Mouse (Mus musculus) midbrain, embryonic 13.5 days (tissue): ENCODE data around the gene Abcc8. TPM values are rescaled to one million over a fixed set of nuclear protein-coding genes. Genes with fewer than 3 reads are reported as not detected.
A peak's percentile ranks its signal among the peaks of the same experiment; 100 is the strongest.

ENCODE experiments used
- ATAC-seq: fragments of 200-750 bp; cut with Nextera tagmentation; 2 replicates; pipeline ENCODE4 v1.8.0; 2017; ENCODE audit warnings: mild to moderate bottlenecking, moderate TSS enrichment, moderate library complexity
- H3K27ac ChIP-seq: fragments of 300-500 bp; sonication (generic); 2 replicates; pipeline ENCODE4 v1.5.1; 2015; ENCODE audit warnings: inconsistent platforms, mild to moderate bottlenecking, moderate library complexity
- H3K27me3 ChIP-seq: fragments of 300-500 bp; sonication (generic); 2 replicates; pipeline ENCODE4 v1.6.1; 2015; ENCODE audit warnings: mild to moderate bottlenecking, inconsistent platforms
- H3K36me3 ChIP-seq: fragments of 300-500 bp; sonication (generic); 2 replicates; pipeline ENCODE4 v1.6.1; 2015; ENCODE audit warnings: mild to moderate bottlenecking, inconsistent platforms
- H3K4me1 ChIP-seq: fragments of 300-500 bp; sonication (generic); replicated peaks from 2 replicates; pipeline ENCODE4 v1.6.1; 2015; ENCODE audit warnings: inconsistent platforms
- H3K4me2 ChIP-seq: fragments of 300-500 bp; sonication (generic); replicated peaks from 2 replicates; pipeline ENCODE4 v1.6.1; 2015; ENCODE audit warnings: moderate library complexity, mild to moderate bottlenecking, inconsistent platforms
- H3K4me3 ChIP-seq: fragments of 300-500 bp; sonication (generic); replicated peaks from 2 replicates; pipeline ENCODE4 v1.5.1; 2015; ENCODE audit warnings: mild to moderate bottlenecking, inconsistent platforms
- H3K9ac ChIP-seq: fragments of 300-500 bp; sonication (generic); replicated peaks from 2 replicates; pipeline ENCODE4 v1.6.1; 2015; ENCODE audit warnings: mild to moderate bottlenecking, inconsistent platforms
- H3K9me3 ChIP-seq: fragments of 300-500 bp; sonication (generic); 2 replicates; pipeline ENCODE4 v1.6.1; 2016; ENCODE audit warnings: mild to moderate bottlenecking, inconsistent platforms
- WGBS: fragments of 180-500 bp; shearing (Covaris S2); methylation state at CpG from one replicate; pipeline ENCODE4 v1.1.7; 2015; 5-methylcytosine and 5-hydroxymethylcytosine counted together
- polyA plus RNA-seq: library from polyadenylated mRNA; unstranded; fragments of >200 nt; fragmentation: Nextera tagmentation; extraction: Ambion mirVana; gene quantifications from 2 replicates; pipeline ENCODE4 v1.2.1, GENCODE M21; 2015

Abcc8 gene
- polyA plus RNA-seq, 1 experiment from 2014 or later: 2.3 TPM

DNA sequence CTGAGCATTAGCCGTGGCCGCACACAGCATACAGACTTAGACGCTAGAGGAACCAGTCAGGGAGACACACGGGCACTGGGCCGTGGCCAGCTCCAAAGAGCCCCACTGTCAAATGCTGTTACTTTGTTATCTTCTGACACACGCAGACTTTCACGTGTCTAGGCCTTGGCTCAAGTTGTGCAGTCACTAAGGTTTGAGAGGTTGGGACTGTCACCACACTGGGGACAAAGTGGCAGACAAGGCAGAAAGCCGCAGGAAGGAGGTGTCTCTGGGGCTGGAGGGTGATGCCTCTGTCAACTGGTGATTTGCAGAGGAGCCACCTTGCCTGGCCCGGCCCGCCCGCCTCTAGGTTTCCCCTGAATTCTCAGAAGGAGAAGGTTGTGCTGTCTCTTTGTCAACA is 54.5 kb downstream of the Abcc8 start:
- no peak overlapping the region for H3K9ac ChIP-seq
- no peak overlapping the region for H3K4me2 ChIP-seq
- no peak overlapping the region for H3K4me3 ChIP-seq
- no peak overlapping the region for H3K27ac ChIP-seq
- H3K4me1 ChIP-seq: peaks cover 11% of the 10 kb centered on the region
- H3K9me3 ChIP-seq: no peaks in the 10 kb centered on the region; the same call in 1 of the 2 replicates
- H3K36me3 ChIP-seq: no peaks in the 10 kb centered on the region
- no peak for ATAC-seq
- H3K27me3 ChIP-seq: no peaks in the 10 kb centered on the region; the same call in 1 of the 2 replicates
- WGBS: 85% methylated on average over 11 of the region's 11 CpGs

DNA sequence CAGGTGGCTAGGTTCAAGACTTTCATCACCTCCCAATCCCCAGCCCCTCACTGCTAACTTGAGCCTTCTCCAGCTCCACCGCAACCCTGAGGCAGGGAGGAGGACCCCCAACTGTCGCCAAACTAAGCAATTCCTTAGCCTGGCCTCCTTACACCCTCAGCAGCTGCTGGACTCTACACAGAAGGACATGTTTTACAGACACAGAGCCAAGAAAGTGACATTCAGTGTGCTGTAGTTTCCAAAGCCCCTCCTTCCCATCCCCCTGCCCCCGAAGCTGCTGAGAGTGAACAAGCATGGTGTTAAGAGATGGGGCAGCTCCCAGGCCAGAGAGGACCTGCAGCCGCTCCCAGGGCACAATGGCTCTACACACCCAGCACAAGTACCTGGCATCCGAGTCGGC is 55.4 kb downstream of the Abcc8 start:
- 80% methylated on average over 6 of the region's 6 CpGs for WGBS
- no peak for ATAC-seq
- no peak overlapping the region for H3K4me2 ChIP-seq
- H3K27me3 ChIP-seq: no peaks in the 10 kb centered on the region
- H3K4me1 ChIP-seq: peaks cover 8% of the 10 kb centered on the region
- H3K36me3 ChIP-seq: no peaks in the 10 kb centered on the region
- no peak overlapping the region for H3K27ac ChIP-seq
- no peak overlapping the region for H3K9ac ChIP-seq
- H3K9me3 ChIP-seq: no peaks in the 10 kb centered on the region; the same call in 1 of the 2 replicates
- no peak overlapping the region for H3K4me3 ChIP-seq

DNA sequence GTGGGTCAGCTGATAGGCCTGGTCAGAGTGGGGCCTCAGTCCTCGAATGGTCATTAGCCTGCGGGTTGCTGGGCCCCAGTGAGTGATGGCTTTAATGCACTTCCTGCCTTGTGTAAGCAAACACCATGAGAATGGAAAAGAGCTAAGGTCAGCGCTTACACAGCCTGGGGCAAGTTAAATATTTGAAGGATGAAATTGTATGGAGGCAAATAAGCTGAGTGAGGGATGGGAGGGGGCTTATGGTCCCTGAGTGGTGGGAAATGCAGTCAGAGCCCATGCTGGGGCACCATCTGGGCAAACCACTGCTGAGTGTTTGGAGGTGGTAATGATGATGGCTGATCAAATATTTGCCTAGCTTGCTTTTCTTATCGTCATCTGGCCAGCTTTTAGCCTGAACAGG is 56.9 kb downstream of the Abcc8 start:
- no peaks in the 10 kb centered on the region for H3K36me3 ChIP-seq
- ATAC-seq: peak; percentile 40; the same call in 1 of the 2 replicates
- peaks cover 2% of the 10 kb centered on the region for H3K4me1 ChIP-seq
- H3K27me3 ChIP-seq: no peaks in the 10 kb centered on the region
- 70% methylated on average over 4 of the region's 4 CpGs for WGBS
- no peak overlapping the region for H3K4me3 ChIP-seq
- H3K9ac ChIP-seq: no peak overlapping the region
- H3K27ac ChIP-seq: no peak overlapping the region
- H3K9me3 ChIP-seq: no peaks in the 10 kb centered on the region; the same call in 1 of the 2 replicates
- no peak overlapping the region for H3K4me2 ChIP-seq

GRCm38 (mm10) chr7:46117035-46117434 is 62.8 kb downstream of the Abcc8 start:
- H3K36me3 ChIP-seq: no peaks in the 10 kb centered on the region
- H3K4me3 ChIP-seq: no peak overlapping the region
- no peak overlapping the region for H3K9ac ChIP-seq
- H3K9me3 ChIP-seq: no peaks in the 10 kb centered on the region; the same call in 1 of the 2 replicates
- no peak overlapping the region for H3K27ac ChIP-seq
- no peak overlapping the region for H3K4me2 ChIP-seq
- no peak for ATAC-seq
- no peaks in the 10 kb centered on the region for H3K27me3 ChIP-seq
- H3K4me1 ChIP-seq: peaks cover 13% of the 10 kb centered on the region
- 96% methylated on average over 16 of the region's 16 CpGs for WGBS

GRCm38 (mm10) chr7:46116118-46116581 is 63.7 kb downstream of the Abcc8 start:
- Histone ChIP-seq H3K4me2 (no peak overlapping the region), H3K9ac (no peak overlapping the region), H3K4me3 (no peak overlapping the region), H3K27me3 (no peaks in the 10 kb centered on the region), H3K4me1 (peaks cover 13% of the 10 kb centered on the region), H3K9me3 (no peaks in the 10 kb centered on the region), H3K27ac (no peak overlapping the region), H3K36me3 (no peaks in the 10 kb centered on the region)
- ATAC-seq: no peak
- WGBS: 71% methylated on average over 10 of the region's 10 CpGs

DNA sequence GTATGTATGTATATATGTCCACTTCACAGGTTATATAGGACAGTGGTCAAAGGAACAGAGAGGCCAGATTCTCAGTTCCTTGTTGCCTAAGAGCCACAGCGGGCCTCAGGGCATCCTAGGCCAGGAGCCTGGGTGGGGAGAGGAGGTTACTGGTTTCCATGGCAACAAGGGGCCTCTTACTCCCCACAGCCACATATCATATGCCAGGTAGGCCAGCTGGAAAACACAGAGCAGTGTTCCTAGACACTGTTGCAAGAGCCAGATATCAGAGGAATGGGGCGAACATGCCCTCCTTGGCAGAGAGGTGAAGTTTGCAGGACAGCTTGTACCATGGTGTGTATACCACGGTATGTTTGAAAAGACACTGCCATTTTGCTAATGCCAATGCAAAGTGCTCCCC is 66.4 kb downstream of the Abcc8 start:
- H3K27me3 ChIP-seq: no peaks in the 10 kb centered on the region
- peaks cover 13% of the 10 kb centered on the region for H3K4me1 ChIP-seq
- H3K9me3 ChIP-seq: no peaks in the 10 kb centered on the region
- H3K4me2 ChIP-seq: no peak overlapping the region
- H3K36me3 ChIP-seq: no peaks in the 10 kb centered on the region
- no peak overlapping the region for H3K9ac ChIP-seq
- H3K27ac ChIP-seq: no peak overlapping the region
- peak; percentile 31; the same call in 1 of the 2 replicates for ATAC-seq
- no peak overlapping the region for H3K4me3 ChIP-seq
- WGBS: 66% methylated on average over 3 of the region's 3 CpGs

- 76% methylated on average over 6 of the region's 6 CpGs for WGBS
- Histone ChIP-seq H3K4me2 (no peak overlapping the region), H3K27ac (no peak overlapping the region), H3K9me3 (no peaks in the 10 kb centered on the region), H3K4me1 (peaks cover 13% of the 10 kb centered on the region), H3K9ac (no peak overlapping the region), H3K4me3 (no peak overlapping the region), H3K36me3 (no peaks in the 10 kb centered on the region), H3K27me3 (no peaks in the 10 kb centered on the region)
- no peak for ATAC-seq
These were observed 67.9 kb downstream of the Abcc8 start for GRCm38 (mm10) chr7:46111938-46112337.

DNA sequence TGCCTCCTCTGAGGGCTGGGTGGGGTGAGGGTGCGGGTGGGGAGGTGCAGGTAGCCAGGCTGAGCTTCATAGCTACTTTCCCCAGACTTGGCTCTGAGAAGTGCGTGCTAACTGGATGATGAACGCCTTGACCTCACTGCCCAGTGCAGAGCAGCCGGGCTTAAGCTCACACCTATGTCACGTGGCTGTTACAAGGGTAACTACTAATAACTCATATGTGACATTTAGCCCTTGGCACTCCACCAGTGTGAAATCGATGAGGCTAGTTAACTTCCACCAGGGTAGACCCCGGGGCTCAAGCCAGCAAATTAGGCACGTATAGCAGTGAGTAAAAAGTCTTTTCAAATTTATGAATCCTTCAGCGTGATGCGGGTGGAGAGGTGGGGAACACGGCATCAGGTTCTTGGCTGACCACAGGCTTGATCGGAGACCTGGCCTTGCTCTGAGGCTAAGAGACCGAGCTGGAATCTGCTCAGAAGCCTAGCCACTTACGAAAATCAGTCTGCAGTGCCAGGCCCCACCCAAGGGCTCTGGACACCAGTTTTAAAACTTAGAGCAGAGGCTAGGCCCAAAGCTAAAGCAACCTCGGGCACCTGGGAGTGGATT is 68.5 kb downstream of the Abcc8 start:
- Histone ChIP-seq H3K9me3 (no peaks in the 10 kb centered on the region), H3K36me3 (no peaks in the 10 kb centered on the region), H3K27me3 (no peaks in the 10 kb centered on the region), H3K4me1 (peaks cover 13% of the 10 kb centered on the region), H3K9ac (no peak overlapping the region), H3K4me2 (no peak overlapping the region), H3K4me3 (no peak overlapping the region), H3K27ac (no peak overlapping the region)
- no peak for ATAC-seq
- 89% methylated on average over 15 of the region's 15 CpGs for WGBS

DNA sequence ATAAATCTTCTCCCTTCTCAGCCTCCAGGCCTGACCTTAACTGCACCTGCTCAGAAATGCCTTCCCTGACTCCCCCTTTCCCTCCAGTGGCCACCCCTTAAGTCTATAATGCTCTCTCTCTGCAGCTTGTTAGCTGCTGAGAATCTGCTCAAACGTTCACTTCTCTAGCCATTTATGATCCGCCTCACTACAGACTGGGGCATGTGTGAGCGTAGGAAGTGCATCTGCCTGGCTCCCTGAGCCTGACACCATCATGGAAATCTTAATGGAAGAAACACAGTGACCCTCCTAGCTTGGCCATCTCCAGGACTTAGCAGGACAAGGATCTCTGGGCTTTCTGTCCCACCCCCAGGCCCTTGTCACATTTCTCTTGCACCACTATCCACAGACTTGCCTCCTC is 69.8 kb downstream of the Abcc8 start:
- no peak for ATAC-seq
- 72% methylated on average over 3 of the region's 3 CpGs for WGBS

DNA sequence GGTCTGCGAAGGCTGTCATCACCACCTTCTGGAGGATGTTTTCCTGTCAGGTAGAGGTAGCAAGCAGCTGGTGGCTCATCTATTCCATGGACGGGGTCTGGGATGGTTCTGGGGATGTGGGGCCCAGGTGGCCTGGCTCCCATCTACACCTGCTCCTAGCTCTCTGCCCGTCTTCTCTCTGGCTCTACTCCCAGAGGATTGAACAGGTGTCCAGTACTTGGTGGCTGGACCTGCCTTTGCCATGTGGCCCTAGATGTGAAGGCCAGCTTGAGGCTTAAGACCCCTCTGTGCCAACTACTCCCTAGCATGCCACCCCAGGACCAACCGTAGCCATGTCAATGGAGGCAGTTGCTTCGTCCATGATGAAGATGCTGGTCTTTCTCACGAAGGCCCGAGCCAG is 74.3 kb downstream of the Abcc8 start:
- Histone ChIP-seq H3K4me2 (no peak overlapping the region), H3K4me1 (peaks cover 14% of the 10 kb centered on the region), H3K36me3 (no peaks in the 10 kb centered on the region), H3K9me3 (no peaks in the 10 kb centered on the region), H3K27ac (no peak overlapping the region), H3K4me3 (no peak overlapping the region), H3K9ac (no peak overlapping the region), H3K27me3 (no peaks in the 10 kb centered on the region)
- 89% methylated on average over 7 of the region's 7 CpGs for WGBS
- no peak for ATAC-seq

More for the DNA sequence above, 69.8 kb downstream of the Abcc8 start:
- Histone ChIP-seq H3K9me3 (no peaks in the 10 kb centered on the region), H3K27me3 (no peaks in the 10 kb centered on the region), H3K4me1 (peaks cover 13% of the 10 kb centered on the region), H3K36me3 (no peaks in the 10 kb centered on the region), H3K9ac (no peak overlapping the region), H3K4me3 (no peak overlapping the region), H3K27ac (no peak overlapping the region), H3K4me2 (no peak overlapping the region)

DNA sequence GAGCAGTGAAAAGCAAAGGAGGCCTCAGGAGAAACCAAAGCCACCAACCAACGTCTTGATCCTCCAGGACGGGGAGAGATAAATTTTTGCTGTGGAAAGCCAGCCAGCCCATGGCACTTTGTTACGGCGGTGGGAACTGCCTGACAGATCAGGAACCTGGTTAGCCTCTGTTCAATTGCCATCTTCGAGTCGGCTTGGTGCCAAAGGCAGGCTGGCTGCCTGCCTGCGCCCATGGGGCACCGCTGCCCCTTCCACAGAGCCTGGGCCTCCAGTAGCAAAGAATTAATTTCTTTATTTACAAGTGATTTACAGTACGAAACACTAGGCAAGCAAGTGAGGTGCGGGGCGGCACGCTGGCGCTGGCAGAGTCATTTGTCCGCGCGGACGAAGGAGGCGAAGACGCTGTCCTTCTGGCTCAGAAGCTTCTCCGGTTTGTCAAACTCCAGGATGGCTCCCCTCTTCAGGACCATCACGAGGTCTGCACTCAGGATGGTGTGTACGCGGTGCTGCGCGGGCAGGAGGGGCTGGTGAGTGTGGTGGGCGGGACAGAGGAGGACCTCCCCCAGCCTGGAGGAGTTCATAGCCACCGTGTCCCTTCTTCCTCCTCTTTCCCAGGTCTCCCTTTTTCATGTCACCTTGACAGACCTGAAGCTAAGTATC is 75.4 kb downstream of the Abcc8 start:
- no peak overlapping the region for H3K4me3 ChIP-seq
- H3K9me3 ChIP-seq: no peaks in the 10 kb centered on the region
- ATAC-seq: no peak
- peaks cover 6% of the 10 kb centered on the region for H3K27me3 ChIP-seq
- no peak overlapping the region for H3K4me2 ChIP-seq
- peaks cover 19% of the 10 kb centered on the region for H3K4me1 ChIP-seq
- H3K36me3 ChIP-seq: no peaks in the 10 kb centered on the region
- H3K9ac ChIP-seq: no peak overlapping the region
- whole genome bisulfite sequencing: 85% methylated on average over 27 of the region's 27 CpGs
- no peak overlapping the region for H3K27ac ChIP-seq

DNA sequence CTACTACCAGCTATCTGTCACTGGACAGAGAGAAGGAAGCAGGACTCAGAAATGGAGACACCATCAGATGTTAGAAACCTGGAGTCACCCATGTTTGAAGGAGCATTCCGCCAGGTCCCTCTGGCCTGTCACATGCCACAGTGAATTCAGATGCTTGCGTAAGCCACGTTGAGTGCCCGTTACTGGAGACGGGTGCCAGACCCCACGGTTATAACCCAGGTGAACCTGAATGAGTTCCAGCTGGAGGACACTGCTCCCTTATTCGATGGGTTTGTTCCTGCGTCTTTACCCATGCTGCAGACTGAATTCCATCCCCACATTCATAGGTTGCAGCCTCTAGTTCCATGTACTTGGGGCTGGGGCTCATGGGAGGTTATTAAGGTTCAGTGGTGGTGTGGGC is 76.1 kb downstream of the Abcc8 start:
- H3K27me3 ChIP-seq: peaks cover 12% of the 10 kb centered on the region
- H3K4me2 ChIP-seq: no peak overlapping the region
- H3K27ac ChIP-seq: no peak overlapping the region; the same call in 1 of the 2 replicates
- no peak overlapping the region for H3K4me3 ChIP-seq
- WGBS: 89% methylated on average over 8 of the region's 8 CpGs
- no peaks in the 10 kb centered on the region for H3K9me3 ChIP-seq
- no peaks in the 10 kb centered on the region for H3K36me3 ChIP-seq
- H3K9ac ChIP-seq: no peak overlapping the region
- H3K4me1 ChIP-seq: peaks cover 19% of the 10 kb centered on the region
- no peak for ATAC-seq
